Mouse (Mus musculus) MEL (cell line): ENCODE measurements around the gene Rxfp1.

Experiments used
- CHD1 ChIP-seq: IDR thresholded peaks from 2 replicates; pipeline ENCODE4 v1.6.1; 2012; ENCODE audit warnings: low read depth, mild to moderate bottlenecking, inconsistent platforms, low read length, improper control_type of control experiment
- CTCF ChIP-seq, 3 experiments: IDR thresholded peaks in 2 of 3; conservative IDR thresholded peaks in 1 of 3; 2 replicates each; pipeline ENCODE4 v1.5.1; 2011 to 2012; ENCODE audit warnings: low read length in 3 of 3, low read depth in 2 of 3, mild to moderate bottlenecking in 2 of 3, improper control_type of control experiment in 1 of 3, inconsistent platforms in 1 of 3, mixed read lengths in 1 of 3, moderate library complexity in 1 of 3; ENCODE audit not compliant: control insufficient read depth in 1 of 3, insufficient read depth in 1 of 3, poor library complexity in 1 of 3, severe bottlenecking in 1 of 3
- EP300 ChIP-seq, 2 experiments: IDR thresholded peaks; 2 replicates each; pipeline ENCODE4 v1.6.1; 2011; ENCODE audit warnings: improper control_type of control experiment in 2 of 2, low read length in 2 of 2, low read depth in 1 of 2, mild to moderate bottlenecking in 1 of 2
- GATA1 ChIP-seq: IDR thresholded peaks from 2 replicates; pipeline ENCODE4 v1.6.1; 2011; ENCODE audit warnings: low read depth, low read length, improper control_type of control experiment
- NRF1 ChIP-seq: IDR thresholded peaks from 2 replicates; pipeline ENCODE4 v1.6.1; 2014; ENCODE audit warnings: low read depth, mild to moderate bottlenecking, inconsistent platforms, low read length, improper control_type of control experiment, moderate library complexity; ENCODE audit not compliant: poor library complexity, insufficient read depth, severe bottlenecking
- TCF12 ChIP-seq: IDR thresholded peaks from 2 replicates; pipeline ENCODE4 v1.6.1; 2014; ENCODE audit warnings: low read depth, mild to moderate bottlenecking, inconsistent platforms, low read length, improper control_type of control experiment, moderate library complexity
- ZC3H11A ChIP-seq: IDR thresholded peaks from 2 replicates; pipeline ENCODE4 v1.6.1; 2012; ENCODE audit warnings: low read depth, mild to moderate bottlenecking, inconsistent platforms, low read length, improper control_type of control experiment

DNA sequence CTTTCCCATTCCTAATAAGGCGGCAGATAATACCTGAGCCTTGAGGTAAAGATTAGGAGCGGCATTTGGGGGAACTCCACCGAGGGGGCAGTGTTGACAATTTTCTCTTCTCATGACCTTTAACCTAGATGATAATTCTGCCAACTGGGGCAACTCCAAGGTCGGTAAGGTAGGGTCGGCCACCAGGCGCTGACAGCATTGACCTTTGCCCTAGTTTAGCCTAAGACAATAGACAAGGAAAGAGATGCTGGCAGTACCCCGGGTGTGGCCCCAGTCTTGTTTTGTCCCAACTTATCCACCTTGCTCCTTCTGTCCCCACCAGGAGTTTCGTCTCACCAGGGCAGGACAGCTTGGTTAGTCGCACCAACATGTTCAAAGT lies 109.5 kb downstream of the Rxfp1 start:
- TF ChIP-seq CTCF (IDR thresholded peaks at IDR 0.05 in 2 of 3, conservative IDR thresholded peaks at IDR 0.05 in 1 of 3; ENCODE audit: control insufficient read depth in 1 of 3, insufficient read depth in 1 of 3, low read depth in 2 of 3, low read length in 3 of 3, poor library complexity in 1 of 3, severe bottlenecking in 1 of 3) (peak in 1 of 3 experiments; percentile 12; a peak in 1 of 6 replicates), NRF1 (no peak), TCF12 (no peak), CHD1 (no peak), ZC3H11A (no peak), EP300 (IDR thresholded peaks at IDR 0.05; ENCODE audit: low read depth in 1 of 2, low read length in 2 of 2) (no peak), GATA1 (no peak)
